Mouse (Mus musculus) heart, adult 8-10 months (tissue): ENCODE results near the gene Zfp747. TPM values are rescaled to one million over a fixed set of nuclear protein-coding genes. Genes with fewer than 3 reads are reported as not detected.
"Not testable (repeated sequence)": the region's sequence is repeated elsewhere in the genome, so short reads cannot be mapped to it uniquely, and the experiment has no call there.

Experiments
- DNase-seq: peaks from one replicate; pipeline ENCODE4 v3.0.0; 2022; ENCODE audit warnings: low spot score
- total RNA-seq, 4 experiments: library from RNA; stranded (reverse); gene quantifications; 2 replicates each; pipeline ENCODE4 v1.2.4; 2022

Zfp747 gene
- total RNA-seq, 4 experiments from 2014 or later = 3.2 to 4.3 (median 3.7) TPM

GRCm38 (mm10) chr7:127371870-127372269 is 4.0 kb downstream of the Zfp747 start:
- DNase-seq = not testable (repeated sequence)

GRCm38 (mm10) chr7:127371213-127371612 is 4.6 kb downstream of the Zfp747 start:
- no peak for DNase-seq

GRCm38 (mm10) chr7:127366249-127366648 is 9.6 kb downstream of the Zfp747 start:
- no peak for DNase-seq

GRCm38 (mm10) chr7:127364166-127364565 is 11.7 kb downstream of the Zfp747 start:
- peak; percentile 46 for DNase-seq

GRCm38 (mm10) chr7:127363475-127363921 is 12.4 kb downstream of the Zfp747 start:
- DNase-seq = no peak

GRCm38 (mm10) chr7:127362418-127362817 is 13.4 kb downstream of the Zfp747 start:
- not testable (repeated sequence) for DNase-seq

GRCm38 (mm10) chr7:127361449-127361848 is 14.4 kb downstream of the Zfp747 start:
- DNase-seq = no peak

GRCm38 (mm10) chr7:127360265-127360664 is 15.6 kb downstream of the Zfp747 start:
- DNase-seq = no peak

GRCm38 (mm10) chr7:127358472-127358871 is 17.4 kb downstream of the Zfp747 start:
- DNase-seq = no peak

GRCm38 (mm10) chr7:127357871-127358270 is 18.0 kb downstream of the Zfp747 start:
- no peak for DNase-seq

- no peak for DNase-seq
These were observed 20.1 kb downstream of the Zfp747 start for GRCm38 (mm10) chr7:127355796-127356195.

- no peak for DNase-seq
These were observed 24.4 kb downstream of the Zfp747 start for GRCm38 (mm10) chr7:127351230-127352004.

GRCm38 (mm10) chr7:127346676-127347075 is 29.2 kb downstream of the Zfp747 start:
- DNase-seq = no peak

- peak; percentile 95 for DNase-seq
These were observed 30.1 kb downstream of the Zfp747 start, which contains the start of gene Zfp768 for GRCm38 (mm10) chr7:127345512-127346325. TSS of gene Zfp768 (minus strand) at chr7:127345589.

- DNase-seq = no peak
These were observed 30.8 kb downstream of the Zfp747 start for GRCm38 (mm10) chr7:127345092-127345491.

GRCm38 (mm10) chr7:127344371-127344770 is 31.5 kb downstream of the Zfp747 start:
- no peak for DNase-seq

GRCm38 (mm10) chr7:127343351-127344019 is 32.4 kb downstream of the Zfp747 start:
- DNase-seq = no peak

GRCm38 (mm10) chr7:127342888-127343287 is 33.0 kb downstream of the Zfp747 start:
- DNase-seq = no peak

- DNase-seq = no peak
These were observed 33.5 kb downstream of the Zfp747 start for GRCm38 (mm10) chr7:127342332-127342731.

GRCm38 (mm10) chr7:127341861-127342260 is 34.0 kb downstream of the Zfp747 start:
- DNase-seq = not testable (repeated sequence)

- DNase-seq = no peak
These were observed 34.5 kb downstream of the Zfp747 start for GRCm38 (mm10) chr7:127341356-127341755.

GRCm38 (mm10) chr7:127337636-127338035 is 38.2 kb downstream of the Zfp747 start:
- DNase-seq = no peak
